Mouse (Mus musculus) embryonic facial prominence, embryonic 12.5 days (tissue): ENCODE results near the gene Tcl1b1. TPM values are rescaled to one million over a fixed set of nuclear protein-coding genes. Genes with fewer than 3 reads are reported as not detected.
"Not testable (repeated sequence)": the region's sequence is repeated elsewhere in the genome, so short reads cannot be mapped to it uniquely, and the experiment has no call there.

Experiments used
- ATAC-seq: fragments of 200-750 bp; cut with Nextera tagmentation; 2 replicates; pipeline ENCODE4 v1.8.0; 2017; ENCODE audit not compliant: insufficient number of reproducible peaks, insufficient read depth, low FRiP score, low TSS enrichment
- H3K27ac ChIP-seq: fragments of 300-500 bp; sonication (generic); 2 replicates; pipeline ENCODE4 v1.5.1; 2016; ENCODE audit warnings: mild to moderate bottlenecking
- H3K27me3 ChIP-seq: fragments of 300-500 bp; sonication (generic); 2 replicates; pipeline ENCODE4 v1.6.1; 2016; ENCODE audit warnings: mild to moderate bottlenecking, moderate library complexity
- H3K36me3 ChIP-seq: fragments of 300-500 bp; sonication (generic); 2 replicates; pipeline ENCODE4 v1.6.1; 2016; ENCODE audit warnings: mild to moderate bottlenecking
- H3K4me1 ChIP-seq: fragments of 300-500 bp; sonication (generic); 2 replicates; pipeline ENCODE4 v1.6.1; 2016
- H3K4me2 ChIP-seq: fragments of 300-500 bp; sonication (generic); replicated peaks from 2 replicates; pipeline ENCODE4 v1.6.1; 2016; ENCODE audit warnings: mild to moderate bottlenecking, moderate library complexity
- H3K4me3 ChIP-seq: fragments of 300-500 bp; sonication (generic); 2 replicates; pipeline ENCODE4 v1.5.1; 2016; ENCODE audit warnings: mild to moderate bottlenecking
- H3K9ac ChIP-seq: fragments of 300-500 bp; sonication (generic); 2 replicates; pipeline ENCODE4 v1.6.1; 2016; ENCODE audit warnings: mild to moderate bottlenecking, moderate library complexity
- H3K9me3 ChIP-seq: fragments of 300-500 bp; sonication (generic); 2 replicates; pipeline ENCODE4 v1.6.1; 2016; ENCODE audit warnings: mild to moderate bottlenecking, moderate library complexity
- WGBS: fragments of 180-500 bp; shearing (Covaris S2); methylation state at CpG from one replicate; pipeline ENCODE4 v1.1.7; 2016; 5-methylcytosine and 5-hydroxymethylcytosine counted together
- polyA plus RNA-seq: library from polyadenylated mRNA; unstranded; fragments of >200 nt; fragmentation: Nextera tagmentation; extraction: Ambion mirVana; gene quantifications from 2 replicates; pipeline ENCODE4 v1.2.1, GENCODE M21; 2016

The Tcl1b1 gene
- polyA plus RNA-seq, 1 experiment from 2014 or later: not detected

DNA sequence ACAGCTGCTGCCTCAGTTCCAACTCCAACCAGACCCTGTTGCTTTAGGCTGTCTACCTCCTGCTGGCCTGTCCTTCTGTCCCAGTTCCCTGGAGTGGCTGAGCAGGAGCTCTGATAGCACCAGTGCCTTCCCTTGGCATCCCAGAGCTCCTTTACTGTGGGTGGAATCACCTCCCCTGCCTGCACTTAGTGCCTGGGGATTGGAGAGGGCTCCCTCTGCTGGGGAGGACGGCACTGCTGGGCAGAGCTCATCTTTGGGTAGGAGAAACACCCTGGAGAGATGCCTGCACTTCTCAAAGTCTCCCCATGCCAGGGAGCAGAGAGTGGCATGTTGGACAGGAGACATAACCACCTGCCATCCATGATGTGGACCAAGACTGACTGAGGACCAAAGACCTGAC, 14.6 kb upstream of the Tcl1b1 start:
- not testable (repeated sequence) for H3K36me3 ChIP-seq, H3K27me3 ChIP-seq, H3K4me1 ChIP-seq, ATAC-seq, H3K4me2 ChIP-seq, H3K4me3 ChIP-seq, H3K27ac ChIP-seq, H3K9ac ChIP-seq, H3K9me3 ChIP-seq
- 47% methylated on average over 1 of the region's 1 CpGs for WGBS

DNA sequence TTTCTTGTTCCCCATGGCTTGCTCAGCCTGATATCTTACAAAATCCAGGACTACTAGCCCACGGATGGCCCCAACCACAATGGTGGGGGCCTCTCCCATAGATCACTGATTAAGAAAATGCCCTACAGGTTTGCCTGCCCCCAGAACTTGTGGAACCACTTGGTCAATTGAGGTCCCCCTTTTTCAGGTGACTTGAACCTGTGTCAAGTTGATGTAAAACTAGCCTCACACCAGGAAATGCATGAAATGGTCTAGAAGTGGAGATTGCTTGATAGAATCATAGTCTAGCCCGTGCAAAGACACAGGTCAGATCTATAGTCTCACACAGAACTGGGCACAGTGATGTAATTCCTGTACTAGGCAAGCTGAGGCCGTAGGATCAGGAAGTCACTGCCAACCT, 13.8 kb upstream of the Tcl1b1 start, which contains the start of gene Tcl1b2:
Gene Tcl1b2 (plus strand): TSS at position 301 of the 400 bp plus-strand sequence.
- WGBS: 82% methylated on average over 3 of the region's 3 CpGs
- no peak within 1 kb of the TSS for H3K27ac ChIP-seq

DNA sequence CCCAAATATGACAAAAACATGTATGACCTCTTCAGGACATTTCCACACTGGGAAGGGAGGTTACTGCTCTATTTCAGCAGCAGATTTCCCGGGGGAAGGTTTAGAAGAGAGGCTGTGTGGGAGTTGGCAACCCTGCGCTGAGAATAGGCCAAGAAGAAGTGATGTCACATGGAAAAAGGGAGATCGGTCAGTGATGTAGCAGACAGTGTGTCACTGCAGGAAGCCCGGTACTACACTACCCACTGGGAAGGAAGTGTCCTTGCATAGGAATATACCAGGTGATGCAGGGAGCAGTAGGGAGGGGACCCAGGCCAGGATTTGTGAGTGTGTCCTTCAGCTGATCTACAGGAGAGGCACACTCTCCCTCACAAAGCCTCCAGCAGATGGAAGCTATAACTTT, 4.2 kb upstream of the Tcl1b1 start:
- not testable (repeated sequence) for ATAC-seq, H3K27ac ChIP-seq, H3K9me3 ChIP-seq, H3K4me2 ChIP-seq, H3K9ac ChIP-seq, H3K4me3 ChIP-seq, H3K27me3 ChIP-seq, H3K36me3 ChIP-seq, H3K4me1 ChIP-seq
- WGBS: 77% methylated on average over 4 of the region's 4 CpGs

More for the DNA sequence above, 13.8 kb upstream of the Tcl1b1 start, which contains the start of gene Tcl1b2:
- no peak for ATAC-seq
- no peaks in the 10 kb centered on the region for H3K27me3 ChIP-seq
- no peaks in the 10 kb centered on the region for H3K4me1 ChIP-seq
- H3K4me2 ChIP-seq: no peak within 1 kb of the TSS
- no peak within 1 kb of the TSS for H3K4me3 ChIP-seq
- H3K9me3 ChIP-seq: no peaks in the 10 kb centered on the region
- no peak within 1 kb of the TSS for H3K9ac ChIP-seq
- no peaks in the 10 kb centered on the region for H3K36me3 ChIP-seq

DNA sequence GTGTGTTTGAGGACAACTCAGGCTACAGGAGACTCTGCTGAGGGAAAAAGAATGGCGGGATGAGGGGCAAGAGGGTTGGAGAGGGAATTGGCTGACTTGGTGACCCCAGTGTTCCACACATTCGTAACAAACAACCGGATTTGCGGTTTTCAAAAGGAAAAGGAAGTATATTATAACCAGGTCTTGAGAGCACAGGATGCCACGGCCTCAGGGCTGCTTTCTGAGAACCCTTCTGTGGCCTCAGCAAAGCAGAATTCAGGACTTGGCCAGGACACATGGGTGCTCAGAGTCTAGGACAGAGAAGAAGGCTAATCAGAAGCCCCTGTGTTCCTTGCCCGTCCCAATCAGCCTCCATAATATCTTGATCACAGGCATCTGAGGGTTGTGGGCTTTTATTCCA, 648 bp upstream of the Tcl1b1 start:
- 62% methylated on average over 6 of the region's 6 CpGs for WGBS
- Histone ChIP-seq H3K36me3 (no peaks in the 10 kb centered on the region), H3K27ac (no peak overlapping the region), H3K27me3 (no peaks in the 10 kb centered on the region), H3K4me2 (no peak overlapping the region), H3K4me3 (no peak overlapping the region), H3K4me1 (no peaks in the 10 kb centered on the region), H3K9me3 (no peaks in the 10 kb centered on the region), H3K9ac (no peak overlapping the region)
- ATAC-seq: no peak

DNA sequence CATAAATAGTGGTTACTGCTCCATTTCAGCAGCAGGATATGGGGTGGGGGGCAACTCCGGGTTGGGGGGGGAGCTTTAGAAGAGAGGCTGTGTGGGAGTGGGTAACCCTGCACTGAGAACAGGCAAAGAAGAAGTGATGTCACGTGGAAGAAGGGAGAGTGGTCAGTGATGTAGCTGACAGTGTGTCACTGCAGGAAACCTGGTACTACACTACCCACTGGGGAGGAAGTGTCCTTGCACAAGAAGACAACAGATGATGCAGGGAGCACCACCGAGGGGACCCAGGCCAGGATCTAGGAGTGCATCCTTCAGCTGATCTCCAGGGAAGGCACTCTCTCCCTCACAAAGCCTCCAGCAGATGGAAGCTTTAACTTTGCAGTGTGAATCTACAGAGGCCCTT, 7.2 kb downstream of the Tcl1b1 start:
- H3K4me3 ChIP-seq: no peak overlapping the region
- H3K9ac ChIP-seq: no peak overlapping the region
- no peaks in the 10 kb centered on the region for H3K36me3 ChIP-seq
- no peak overlapping the region for H3K4me2 ChIP-seq
- H3K27ac ChIP-seq: no peak overlapping the region
- no peak for ATAC-seq
- no peaks in the 10 kb centered on the region for H3K27me3 ChIP-seq
- H3K4me1 ChIP-seq: no peaks in the 10 kb centered on the region
- no peaks in the 10 kb centered on the region for H3K9me3 ChIP-seq
- WGBS: 77% methylated on average over 3 of the region's 3 CpGs

- Histone ChIP-seq H3K4me1 (no peaks in the 10 kb centered on the region), H3K36me3 (no peaks in the 10 kb centered on the region), H3K4me3 (no peak overlapping the region), H3K4me2 (no peak overlapping the region), H3K27ac (no peak overlapping the region), H3K27me3 (no peaks in the 10 kb centered on the region), H3K9ac (no peak overlapping the region), H3K9me3 (no peaks in the 10 kb centered on the region)
- 73% methylated on average over 2 of the region's 2 CpGs for WGBS
- no peak for ATAC-seq
Measured at GRCm38 (mm10) chr12:105173366-105173765, 13.9 kb downstream of the Tcl1b1 start.

GRCm38 (mm10) chr12:105174318-105174717, 14.8 kb downstream of the Tcl1b1 start:
- H3K4me3 ChIP-seq, H3K36me3 ChIP-seq, H3K9ac ChIP-seq, H3K9me3 ChIP-seq, H3K27me3 ChIP-seq, H3K27ac ChIP-seq, ATAC-seq, H3K4me1 ChIP-seq, H3K4me2 ChIP-seq: not testable (repeated sequence)
- 34% methylated on average over 2 of the region's 2 CpGs for WGBS

- H3K27me3 ChIP-seq, H3K4me1 ChIP-seq, ATAC-seq, H3K4me3 ChIP-seq, H3K36me3 ChIP-seq, H3K9me3 ChIP-seq, H3K27ac ChIP-seq, H3K4me2 ChIP-seq, H3K9ac ChIP-seq: not testable (repeated sequence)
- 65% methylated on average over 3 of the region's 3 CpGs for WGBS
Measured at GRCm38 (mm10) chr12:105176044-105176443, 16.6 kb downstream of the Tcl1b1 start, which contains the start of gene Tcl1b5. Tcl1b5 (plus strand) TSS chr12:105176344.

DNA sequence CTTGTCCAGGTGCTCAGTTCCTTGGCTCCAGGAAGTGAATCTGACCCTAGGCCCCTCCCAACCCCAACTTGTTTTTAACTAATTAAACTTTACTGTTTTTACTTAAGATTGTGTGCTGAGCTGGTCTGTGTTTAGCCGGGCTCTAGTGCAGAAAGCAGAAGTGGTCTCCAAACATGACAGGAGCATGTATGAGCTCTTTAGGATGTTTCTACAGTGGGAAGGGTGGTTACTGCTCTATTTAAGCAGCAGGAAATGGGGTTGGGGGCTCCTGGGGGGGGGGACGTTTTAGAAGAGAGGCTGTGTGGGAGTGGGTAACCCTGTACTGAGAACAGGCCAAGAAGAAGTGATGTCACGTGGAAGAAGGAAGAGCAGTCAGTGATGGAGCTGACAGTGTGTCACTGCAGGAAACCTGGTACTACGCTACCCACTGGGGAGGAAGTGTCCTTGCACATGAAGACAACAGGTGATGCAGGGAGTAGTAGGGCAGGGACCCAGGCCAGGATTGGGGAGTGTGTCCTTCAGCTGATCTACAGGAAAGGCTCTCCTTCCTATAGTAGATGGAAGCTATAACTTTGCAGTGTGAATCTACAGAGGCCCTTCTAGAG, 21.7 kb downstream of the Tcl1b1 start:
- not testable (repeated sequence) for H3K36me3 ChIP-seq, H3K9ac ChIP-seq, ATAC-seq, H3K4me3 ChIP-seq, H3K9me3 ChIP-seq, H3K4me2 ChIP-seq, H3K27ac ChIP-seq, H3K4me1 ChIP-seq, H3K27me3 ChIP-seq
- 78% methylated on average over 4 of the region's 4 CpGs for WGBS

DNA sequence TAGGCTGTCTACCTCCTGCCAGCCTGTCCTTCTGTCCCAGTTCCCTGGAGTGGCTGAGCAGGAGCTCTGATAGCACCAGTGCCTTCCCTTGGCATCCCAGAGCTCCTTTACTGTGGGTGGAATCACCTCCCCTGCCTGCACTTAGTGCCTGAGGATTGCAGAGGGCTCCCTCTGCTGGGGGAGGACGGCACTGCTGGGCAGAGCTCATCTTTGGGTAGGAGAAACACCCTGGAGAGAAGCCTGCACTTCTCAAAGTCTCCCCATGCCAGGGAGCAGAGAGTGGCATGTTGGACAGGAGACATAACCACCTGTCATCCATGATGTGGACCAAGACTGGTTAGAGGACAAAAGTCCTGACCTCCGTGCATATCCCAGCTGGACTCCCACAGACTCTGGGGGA, 29.5 kb downstream of the Tcl1b1 start:
- H3K9ac ChIP-seq, H3K27ac ChIP-seq, H3K4me2 ChIP-seq, H3K27me3 ChIP-seq, H3K9me3 ChIP-seq, H3K4me3 ChIP-seq, H3K4me1 ChIP-seq, H3K36me3 ChIP-seq, ATAC-seq: not testable (repeated sequence)
- 40% methylated on average over 2 of the region's 2 CpGs for WGBS

GRCm38 (mm10) chr12:105190743-105191142, 31.3 kb downstream of the Tcl1b1 start, which contains the start of gene Tcl1b3:
Tcl1b3 (plus strand) TSS chr12:105191043.
- not testable (repeated sequence) for H3K4me3 ChIP-seq, H3K4me1 ChIP-seq, H3K9ac ChIP-seq, H3K4me2 ChIP-seq, ATAC-seq, H3K27me3 ChIP-seq, H3K36me3 ChIP-seq, H3K9me3 ChIP-seq, H3K27ac ChIP-seq
- WGBS: 89% methylated on average over 6 of the region's 6 CpGs

GRCm38 (mm10) chr12:105199684-105200497, 40.4 kb downstream of the Tcl1b1 start:
- H3K9ac ChIP-seq, H3K4me2 ChIP-seq, H3K4me3 ChIP-seq, ATAC-seq, H3K9me3 ChIP-seq, H3K36me3 ChIP-seq, H3K27me3 ChIP-seq, H3K4me1 ChIP-seq, H3K27ac ChIP-seq: not testable (repeated sequence)
- 38% methylated on average over 7 of the region's 7 CpGs for WGBS
